Mouse (Mus musculus) CD4-positive, CD25-positive, alpha-beta regulatory T cell, adult 4 months (primary cell): ENCODE results near the gene Vamp2. TPM values are rescaled to one million over a fixed set of nuclear protein-coding genes. Genes with fewer than 3 reads are reported as not detected.

ENCODE experiments used
- ATAC-seq: one replicate; pipeline ENCODE4 v1.8.0; 2017
- polyA plus RNA-seq, 2 experiments: library from polyadenylated mRNA; unstranded; fragments of 100-300 nt; shearing (Covaris generic); gene quantifications; one replicate each; pipeline ENCODE4 v1.2.1; 2017

Gene Vamp2
- polyA plus RNA-seq, 2 experiments from 2014 or later, result 26.0 to 35.9 TPM

DNA sequence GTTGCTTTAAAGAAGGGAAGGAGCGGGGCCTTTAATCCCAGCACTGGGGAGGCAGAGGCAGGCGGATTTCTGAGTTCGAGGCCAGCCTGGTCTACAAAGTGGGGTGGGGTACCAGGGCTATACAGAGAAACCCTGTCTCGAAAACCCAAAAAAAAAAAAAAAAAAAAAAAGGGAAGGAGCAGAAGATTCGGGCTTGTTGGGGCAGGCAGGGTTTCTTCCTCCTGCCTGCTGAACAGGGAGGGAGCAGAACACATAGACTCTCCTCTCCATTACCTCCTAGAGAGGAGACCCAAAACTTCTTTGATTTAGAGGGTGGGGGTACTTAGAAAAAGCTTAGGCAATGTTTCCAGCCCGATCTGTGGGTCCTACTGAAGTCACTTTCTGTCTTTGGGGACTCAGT, 47.1 kb downstream of the Vamp2 start:
- ATAC-seq, result no peak

Other genes starting within 250 kb of the Vamp2 start
- gene Ndel1, start 216.6 kb upstream of the Vamp2 start, polyA plus RNA-seq, result 10 to 100 TPM; 29.6 to 33.9 TPM
- gene Rnf222, start 199.9 kb upstream of the Vamp2 start, polyA plus RNA-seq, result not detected
- 1,000 to 10,000 TPM; 1,826 to 2,291 TPM for gene Rpl26, start 186.9 kb upstream of the Vamp2 start, polyA plus RNA-seq
- gene Odf4, start 161.4 kb upstream of the Vamp2 start, polyA plus RNA-seq, result not detected
- under 1 TPM; 0.16 to 0.19 TPM for gene Arhgef15, start 131.0 kb upstream of the Vamp2 start, polyA plus RNA-seq
- 10 to 100 TPM in 1 of 2 experiments, 1 to 10 TPM in 1; 5.0 to 10.7 TPM for gene Slc25a35, start 120.4 kb upstream of the Vamp2 start, polyA plus RNA-seq
- 10 to 100 TPM; 36.9 to 71.7 TPM for gene Rangrf, start 113.3 kb upstream of the Vamp2 start, polyA plus RNA-seq
- 10 to 100 TPM; 20.2 to 33.9 TPM for gene Pfas, start 80.0 kb upstream of the Vamp2 start, polyA plus RNA-seq
- gene Ctc1, start 72.6 kb upstream of the Vamp2 start, polyA plus RNA-seq, result 10 to 100 TPM; 12.5 to 13.5 TPM
- 10 to 100 TPM in 1 of 2 experiments, 1 to 10 TPM in 1; 9.0 to 17.8 TPM for gene Aurkb, start 42.8 kb upstream of the Vamp2 start, polyA plus RNA-seq
- gene Borcs6, start 28.8 kb upstream of the Vamp2 start, polyA plus RNA-seq, result 1 to 10 TPM; 1.0 to 1.4 TPM
- 1 to 10 TPM; 2.4 to 4.2 TPM for gene Tmem107, start 17.7 kb upstream of the Vamp2 start, polyA plus RNA-seq
- 1 to 10 TPM; 4.5 to 6.6 TPM for gene Per1, start 6.7 kb downstream of the Vamp2 start, polyA plus RNA-seq
- gene Hes7, start 31.9 kb downstream of the Vamp2 start, polyA plus RNA-seq, result not detected
- gene 9130213A22Rik, start 34.1 kb downstream of the Vamp2 start, polyA plus RNA-seq, result not detected
- under 1 TPM in 1 of 2 experiments, not detected in 1; 0.35 TPM for gene Aloxe3, start 37.4 kb downstream of the Vamp2 start, polyA plus RNA-seq
- gene Alox12b, start 68.5 kb downstream of the Vamp2 start, polyA plus RNA-seq, result not detected
- gene Alox8, start 109.4 kb downstream of the Vamp2 start, polyA plus RNA-seq, result 10 to 100 TPM; 10.6 to 15.5 TPM
- under 1 TPM in 1 of 2 experiments, not detected in 1; 0.53 TPM for gene Gucy2e, start 148.5 kb downstream of the Vamp2 start, polyA plus RNA-seq
- gene Cntrob, start 235.3 kb downstream of the Vamp2 start, polyA plus RNA-seq, result 1 to 10 TPM; 8.2 to 8.5 TPM
- 10 to 100 TPM; 92.9 to 99.3 TPM for gene Trappc1, start 235.5 kb downstream of the Vamp2 start, polyA plus RNA-seq
- gene Kcnab3, start 237.8 kb downstream of the Vamp2 start, polyA plus RNA-seq, result 1 to 10 TPM in 1 of 2 experiments, under 1 TPM in 1; 0.62 to 1.2 TPM